Mouse (Mus musculus): Measurements from ENCODE around the gene Klhl8.

GRCm38 (mm10) chr5:103836148-103836784, 74.8 kb downstream of the Klhl8 start:
- TF ChIP-seq GATA1 (IDR thresholded peaks at IDR 0.05; ENCODE audit: borderline replicate concordance, low read length) (no peak), FLI1 (IDR thresholded peaks at IDR 0.05; ENCODE audit: low read length) (no peak)

Measured in megakaryocyte, embryonic 14.5 days (primary cell).